Mouse (Mus musculus) gastrocnemius, postnatal 4 days (tissue): ENCODE results near the gene Mkrn2os. TPM values are rescaled to one million over a fixed set of nuclear protein-coding genes. Genes with fewer than 3 reads are reported as not detected.

Experiments used
- DNase-seq, 2 experiments: peaks; one replicate each; pipeline ENCODE4 v3.0.0; 2021 to 2022; ENCODE audit warnings: low spot score in 2 of 2, mixed read lengths in 2 of 2
- total RNA-seq, 2 experiments: library from RNA; stranded (reverse); gene quantifications; 2 replicates each; pipeline ENCODE4 v1.2.3; 2021

The Mkrn2os gene
- total RNA-seq, 2 experiments from 2014 or later = 0.26 to 0.29 TPM

GRCm38 (mm10) chr6:115583430-115584125, 8.8 kb downstream of the Mkrn2os start:
- DNase-seq = no peak

- DNase-seq = no peak
These were observed 9.9 kb downstream of the Mkrn2os start for GRCm38 (mm10) chr6:115582328-115583115.

- DNase-seq = no peak
These were observed 11.6 kb downstream of the Mkrn2os start for GRCm38 (mm10) chr6:115580810-115581209.

GRCm38 (mm10) chr6:115577941-115578340, 14.4 kb downstream of the Mkrn2os start:
- DNase-seq = no peak

GRCm38 (mm10) chr6:115577407-115577806, 15.0 kb downstream of the Mkrn2os start:
- DNase-seq = no peak

GRCm38 (mm10) chr6:115574171-115574570, 18.2 kb downstream of the Mkrn2os start:
- no peak for DNase-seq

GRCm38 (mm10) chr6:115565479-115566045, 26.8 kb downstream of the Mkrn2os start:
- no peak for DNase-seq

- no peak for DNase-seq
These were observed 32.4 kb downstream of the Mkrn2os start for GRCm38 (mm10) chr6:115559651-115560632.

GRCm38 (mm10) chr6:115558176-115558575, 34.2 kb downstream of the Mkrn2os start:
- no peak for DNase-seq

GRCm38 (mm10) chr6:115555485-115555884, 36.9 kb downstream of the Mkrn2os start:
- no peak for DNase-seq

GRCm38 (mm10) chr6:115546276-115546675, 46.1 kb downstream of the Mkrn2os start:
- peak in 1 of 2 experiments; percentile 33 for DNase-seq

- DNase-seq = peak; percentile 93 to 96
These were observed 47.9 kb downstream of the Mkrn2os start, which contains the start of gene Tsen2 for GRCm38 (mm10) chr6:115544442-115544970. Tsen2 (plus strand) TSS chr6:115544664.

GRCm38 (mm10) chr6:115542341-115542740, 50.0 kb downstream of the Mkrn2os start:
- no peak for DNase-seq

GRCm38 (mm10) chr6:115541676-115542275, 50.6 kb downstream of the Mkrn2os start:
- DNase-seq = no peak

GRCm38 (mm10) chr6:115538645-115539429, 53.5 kb downstream of the Mkrn2os start:
- DNase-seq = peak; percentile 40 to 74

GRCm38 (mm10) chr6:115536169-115536568, 56.2 kb downstream of the Mkrn2os start:
- no peak for DNase-seq

GRCm38 (mm10) chr6:115534617-115535016, 57.8 kb downstream of the Mkrn2os start:
- peak in 1 of 2 experiments; percentile 57 for DNase-seq
